Comparison of ENCODE assay signal across 34 mouse cellular contexts in genomic region chr1:79485546-79485945, GRCm38 (mm10). TPM values are rescaled to one million over a fixed set of nuclear protein-coding genes. Genes with fewer than 3 reads are reported as not detected.
DNase-seq lines count a peak whose midpoint lies in the region; ATAC-seq and TF ChIP-seq lines count a peak whose summit lies in the region.
"Had no signal": no experiment of that assay in that cellular context is flagged by ENCODE, and none has a peak within 500 bp of the region (broad histone marks: within the 10 kb centered on the region; RNA-seq: fewer than 3 reads in every experiment).

No protein-coding gene starts in this region.

- no peaks in the 10 kb centered on the region for H3K4me1 ChIP-seq in stomach, postnatal 0 days (replicated peaks; ENCODE audit: control insufficient read depth, insufficient read depth)
- H3K4me1 ChIP-seq: hindbrain, embryonic 12.5 days; liver, embryonic 12.5 days; megakaryocyte, embryonic 14.5 days; midbrain, embryonic 13.5 days had no signal

- peak; percentile 14 for DNase-seq in layer of hippocampus, adult 9-11 months
- DNase-seq in layer of hippocampus, adult 18-20 months (ENCODE audit: low spot score in 2 of 2): no peak
- DNase-seq in left cerebral cortex, adult 9 months (ENCODE audit: low spot score in 2 of 2): peak; percentile 48 to 61
- DNase-seq in right cerebral cortex, postnatal 36 days (ENCODE audit: low spot score in 2 of 2): peak; percentile 34 to 63
- no peak for DNase-seq in heart, adult 9 months (ENCODE audit: low spot score in 2 of 2)
- DNase-seq in cerebellum, adult 8-10 months: no peak
- no peak for DNase-seq in stomach, postnatal 0 days (ENCODE audit: low spot score)
- DNase-seq: adrenal gland, adult 2 months; adrenal gland, postnatal 36 days; cerebellum, adult 11 months; cerebellum, postnatal 10 days; forebrain, postnatal 0 days; gastrocnemius, postnatal 25 days; heart, adult 11 months; heart, postnatal 36 days; kidney, adult 9 months; kidney, postnatal 10 days; liver, postnatal 0 days; lung, postnatal 4 days; thymus, postnatal 14 days had no signal

- ATAC-seq in frontal cortex, adult (ENCODE audit: low TSS enrichment): peak; percentile 99
- ATAC-seq in stomach, postnatal 0 days (ENCODE audit: low FRiP score, low TSS enrichment): no peak
- ATAC-seq: activated CD4-positive, CD25-positive, alpha-beta regulatory T cell, adult 4 months; forebrain, postnatal 0 days; intestine, embryonic 16.5 days; liver, embryonic 12.5 days; liver, postnatal 0 days; midbrain, embryonic 13.5 days had no signal

- 86% methylated on average over 6 of the region's 6 CpGs for WGBS in stomach, postnatal 0 days

- no peaks in the 10 kb centered on the region for H3K27me3 ChIP-seq in stomach, postnatal 0 days (ENCODE audit: control insufficient read depth, insufficient read depth, low read length)
- H3K27me3 ChIP-seq: CH12.LX; hindbrain, embryonic 12.5 days; liver, embryonic 12.5 days; megakaryocyte, embryonic 14.5 days; midbrain, embryonic 13.5 days had no signal

- no peak for TF ChIP-seq EP300 in stomach, postnatal 0 days (optimal IDR thresholded peaks at IDR 0.05)

- no peaks in the 10 kb centered on the region for H3K9me3 ChIP-seq in stomach, postnatal 0 days (ENCODE audit: control insufficient read depth, low read length)
- H3K9me3 ChIP-seq: hindbrain, embryonic 12.5 days; liver, embryonic 12.5 days; megakaryocyte, embryonic 14.5 days; midbrain, embryonic 13.5 days had no signal

- H3K27ac ChIP-seq in stomach, postnatal 0 days (replicated peaks): no peak overlapping the region
- H3K27ac ChIP-seq: hindbrain, embryonic 12.5 days; liver, embryonic 12.5 days; midbrain, embryonic 13.5 days had no signal

- no peaks in the 10 kb centered on the region for H3K36me3 ChIP-seq in stomach, postnatal 0 days (ENCODE audit: control insufficient read depth, insufficient read depth, low read length)
- H3K36me3 ChIP-seq: hindbrain, embryonic 12.5 days; liver, embryonic 12.5 days; midbrain, embryonic 13.5 days had no signal

- no peak overlapping the region for H3K4me3 ChIP-seq in stomach, postnatal 0 days (ENCODE audit: low read depth, low read length)
- H3K4me3 ChIP-seq: erythroblast, embryonic 14.5 days; hindbrain, embryonic 12.5 days; liver, embryonic 12.5 days; megakaryocyte, embryonic 14.5 days; midbrain, embryonic 13.5 days had no signal

- TF ChIP-seq CTCF in stomach, postnatal 0 days (IDR thresholded peaks at IDR 0.05; ENCODE audit: low read depth): no peak

- H3K9ac ChIP-seq in stomach, postnatal 0 days (ENCODE audit: low read length): no peak overlapping the region
- H3K9ac ChIP-seq: forebrain, postnatal 0 days; hindbrain, embryonic 12.5 days; liver, embryonic 12.5 days; liver, postnatal 0 days; midbrain, embryonic 13.5 days had no signal

- no peak overlapping the region for H3K4me2 ChIP-seq in stomach, postnatal 0 days (replicated peaks; ENCODE audit: low read depth)
- H3K4me2 ChIP-seq: heart, embryonic 11.5 days; hindbrain, embryonic 12.5 days; liver, embryonic 12.5 days; midbrain, embryonic 13.5 days had no signal

RNA-seq across cellular contexts. Expression of gene Scg2, which starts 45.6 kb away (rescaled TPM):
- total RNA-seq in layer of hippocampus, adult 18-20 months (2021): 100 to 1,000 TPM; 185 to 209 TPM
- 9.3 and 10.0 TPM in 2 replicates for polyA plus RNA-seq in stomach, postnatal 0 days (2015; fragmentation: Nextera tagmentation; extraction: Ambion mirVana)
- total RNA-seq: CH12.LX; ES-E14; gastrocnemius, adult 18-20 months; gastrocnemius, postnatal 25 days; heart, postnatal 36 days; monocyte, adult 5-6 weeks had no signal
- polyA plus RNA-seq: activated CD4-positive, CD25-positive, alpha-beta regulatory T cell, adult 4 months; C2C12; erythroblast, embryonic 14.5 days; liver, embryonic 12.5 days had no signal

Comparison
In these comparisons a context has a peak if more than half of its experiments do, and no peak if none do; other contexts are left out.
1. DNase-seq: peak in layer of hippocampus, adult 9-11 months (single experiment), left cerebral cortex, adult 9 months (2 of 2) and right cerebral cortex, postnatal 36 days (2 of 2); none in layer of hippocampus, adult 18-20 months (0 of 2), heart, adult 9 months (0 of 2), cerebellum, adult 8-10 months (single experiment) and stomach, postnatal 0 days (single experiment).